Mouse (Mus musculus) liver, adult 10 weeks (tissue): ENCODE data around the gene Muc4. TPM values are rescaled to one million over a fixed set of nuclear protein-coding genes. Genes with fewer than 3 reads are reported as not detected.

Experiments
- polyA plus RNA-seq: library from polyadenylated mRNA; stranded (reverse); fragments of 350-450 nt; fragmentation: Illumina TruSeq; extraction: RNeasy Lipid Tissue Mini Kit (QIAGEN cat#74804); gene quantifications from one replicate; pipeline ENCODE4 v1.2.3, GENCODE M21; 2014; ENCODE audit warnings: low read depth, low replicate concordance

Gene Muc4
- polyA plus RNA-seq, result not detected

GRCm38 (mm10) chr16:32735586-32735985 lies at the start of gene Muc4:
Muc4 (plus strand) TSS chr16:32735886.

GRCm38 (mm10) chr16:32797426-32797689 lies 61.7 kb downstream of the Muc4 start, which contains the start of gene Muc20:
Muc20 (minus strand) TSS chr16:32797435.

GRCm38 (mm10) chr16:32810321-32810720 lies 74.6 kb downstream of the Muc4 start, which contains the start of gene Smbd1:
Smbd1 (minus strand) TSS chr16:32810477.

Other genes with a start within 250 kb of the Muc4 start
- gene Slc51a, start 248.0 kb upstream of the Muc4 start, polyA plus RNA-seq, result not detected
- not detected for gene Zdhhc19, start 239.6 kb upstream of the Muc4 start, polyA plus RNA-seq
- 27.4 TPM for gene Tfrc, start 127.0 kb upstream of the Muc4 start, polyA plus RNA-seq
- 1.2 TPM for gene Tnk2, start 92.0 kb upstream of the Muc4 start, polyA plus RNA-seq
- not detected for gene Muc20, start 61.5 kb downstream of the Muc4 start, polyA plus RNA-seq
- not detected for gene Smbd1, start 74.6 kb downstream of the Muc4 start, polyA plus RNA-seq
- gene Fyttd1, start 141.6 kb downstream of the Muc4 start, polyA plus RNA-seq, result 52.0 TPM
- 5.3 TPM for gene Rubcn, start 141.9 kb downstream of the Muc4 start, polyA plus RNA-seq
- 7.5 TPM for gene Lrch3, start 178.2 kb downstream of the Muc4 start, polyA plus RNA-seq